12 mouse cellular contexts compared by ENCODE assay signal in the genomic region with DNA sequence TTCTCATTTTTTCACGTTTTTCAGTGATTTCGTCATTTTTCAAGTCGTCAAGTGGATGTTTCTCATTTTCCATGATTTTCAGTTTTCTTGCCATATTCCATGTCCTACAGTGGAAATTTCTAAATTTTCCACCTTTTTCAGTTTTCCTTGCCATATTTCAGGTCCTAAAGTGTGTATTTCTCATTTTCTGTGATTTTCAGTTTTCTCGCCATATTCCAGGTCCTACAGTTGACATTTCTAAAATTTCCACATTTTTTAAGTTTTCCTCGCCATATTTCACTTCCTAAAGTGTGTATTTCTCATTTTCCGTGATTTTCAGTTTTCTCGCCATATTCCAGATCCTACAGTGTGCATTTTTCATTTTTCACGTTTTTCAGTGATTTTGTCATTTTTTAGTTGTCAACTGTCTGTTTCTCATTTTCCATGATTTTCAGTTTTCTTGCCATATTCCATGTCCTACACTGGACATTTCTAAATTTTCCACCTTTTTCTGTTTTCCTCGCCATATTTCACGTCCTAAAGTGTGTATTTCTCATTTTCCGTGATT. TPM values are rescaled to one million over a fixed set of nuclear protein-coding genes. Genes with fewer than 3 reads are reported as not detected.
DNase-seq lines count a peak whose midpoint lies in the region; ATAC-seq and TF ChIP-seq lines count a peak whose summit lies in the region.
"Not testable (repeated sequence)": the region's sequence is repeated elsewhere in the genome, so short reads cannot be mapped to it uniquely, and the experiment has no call there.
"Had no signal": no experiment of that assay in that cellular context is flagged by ENCODE, and none has a peak within 500 bp of the region (broad histone marks: within the 10 kb centered on the region; RNA-seq: fewer than 3 reads in every experiment).

A gene (plus strand): TSS at position 408 of the 547 bp plus-strand sequence.

- H3K27me3 ChIP-seq in embryonic facial prominence, embryonic 12.5 days; forebrain, embryonic 15.5 days; intestine, embryonic 15.5 days (replicated peaks); limb, embryonic 14.5 days (ENCODE audit: control insufficient read depth, insufficient read depth, low read length); lung, embryonic 16.5 days (ENCODE audit: control insufficient read depth, insufficient read depth, low read depth, low read length); midbrain, postnatal 0 days (ENCODE audit: insufficient read depth, low read length); stomach, embryonic 16.5 days (ENCODE audit: control insufficient read depth, insufficient read depth, low read length): not testable (repeated sequence)

- not testable (repeated sequence) for H3K27ac ChIP-seq in embryonic facial prominence, embryonic 12.5 days; forebrain, embryonic 15.5 days (replicated peaks); intestine, embryonic 15.5 days; limb, embryonic 14.5 days (replicated peaks; ENCODE audit: low read depth, low read length); lung, embryonic 16.5 days (ENCODE audit: low read length); midbrain, postnatal 0 days (ENCODE audit: low read depth, low read length); stomach, embryonic 16.5 days (ENCODE audit: low read length)

- ATAC-seq in embryonic facial prominence, embryonic 12.5 days (ENCODE audit: insufficient number of reproducible peaks, insufficient read depth, low FRiP score, low TSS enrichment) = peak; percentile 62; the same call in 1 of the 2 replicates
- ATAC-seq in forebrain, embryonic 15.5 days (replicated peaks) = peak; percentile 65; the same call in 1 of the 2 replicates
- ATAC-seq in hematopoietic stem cell, adult 5-6 weeks (replicated peaks in 1 of 2; ENCODE audit: insufficient read depth in 1 of 2, low FRiP score in 2 of 2, low TSS enrichment in 1 of 2, low read depth in 1 of 2, poor library complexity in 2 of 2, severe bottlenecking in 2 of 2) = peak; percentile 37 to 39
- ATAC-seq in intestine, embryonic 15.5 days = peak; percentile 66
- ATAC-seq in limb, embryonic 14.5 days (ENCODE audit: low FRiP score, low read depth) = peak; percentile 54; the same call in 1 of the 2 replicates
- ATAC-seq in lung, embryonic 16.5 days (ENCODE audit: low read depth) = peak; percentile 51
- ATAC-seq in midbrain, postnatal 0 days (ENCODE audit: low FRiP score) = peak; percentile 73
- ATAC-seq in stomach, embryonic 16.5 days (ENCODE audit: insufficient read depth, low FRiP score) = peak; percentile 49

- TF ChIP-seq CTCF in midbrain, postnatal 0 days (IDR thresholded peaks at IDR 0.05) = not testable (repeated sequence)

- H3K4me2 ChIP-seq in embryonic facial prominence, embryonic 12.5 days (replicated peaks); forebrain, embryonic 15.5 days (replicated peaks); intestine, embryonic 15.5 days (replicated peaks); limb, embryonic 14.5 days (replicated peaks; ENCODE audit: low read depth, low read length, severe bottlenecking); lung, embryonic 16.5 days (ENCODE audit: low read depth, low read length); midbrain, postnatal 0 days (ENCODE audit: low read depth, low read length, poor library complexity, severe bottlenecking); stomach, embryonic 16.5 days (ENCODE audit: low read depth, low read length): not testable (repeated sequence)

- not testable (repeated sequence) for H3K36me3 ChIP-seq in embryonic facial prominence, embryonic 12.5 days; forebrain, embryonic 15.5 days; intestine, embryonic 15.5 days; limb, embryonic 14.5 days (ENCODE audit: control insufficient read depth, insufficient read depth, low read length); lung, embryonic 16.5 days (ENCODE audit: control insufficient read depth, insufficient read depth, low read length); midbrain, postnatal 0 days (ENCODE audit: insufficient read depth, low read length); stomach, embryonic 16.5 days (ENCODE audit: control insufficient read depth, insufficient read depth, low read length)

- H3K9me3 ChIP-seq in embryonic facial prominence, embryonic 12.5 days; forebrain, embryonic 15.5 days; intestine, embryonic 15.5 days; limb, embryonic 14.5 days (ENCODE audit: control insufficient read depth, low read length); lung, embryonic 16.5 days (ENCODE audit: control insufficient read depth, low read length); midbrain, postnatal 0 days (ENCODE audit: low read length); stomach, embryonic 16.5 days (replicated peaks; ENCODE audit: control insufficient read depth, low read length): not testable (repeated sequence)

- not testable (repeated sequence) for DNase-seq in limb, embryonic 14.5 days (ENCODE audit: low spot score); midbrain, postnatal 0 days (ENCODE audit: low spot score)

- not testable (repeated sequence) for TF ChIP-seq POLR2A in limb, embryonic 14.5 days (IDR thresholded peaks at IDR 0.05; ENCODE audit: borderline replicate concordance, extremely low read depth, insufficient read depth, insufficient read length)

- not testable (repeated sequence) for H3K4me3 ChIP-seq in embryonic facial prominence, embryonic 12.5 days; forebrain, embryonic 15.5 days; intestine, embryonic 15.5 days (replicated peaks); limb, embryonic 14.5 days (replicated peaks; ENCODE audit: low read length); lung, embryonic 16.5 days (ENCODE audit: low read length); midbrain, postnatal 0 days (ENCODE audit: low read depth, low read length); stomach, embryonic 16.5 days (replicated peaks; ENCODE audit: low read length)

- not testable (repeated sequence) for H3K4me1 ChIP-seq in embryonic facial prominence, embryonic 12.5 days; forebrain, embryonic 15.5 days; intestine, embryonic 15.5 days (replicated peaks); limb, embryonic 14.5 days (ENCODE audit: control insufficient read depth, insufficient read depth, low read length); lung, embryonic 16.5 days (replicated peaks; ENCODE audit: control insufficient read depth, insufficient read depth, low read length); midbrain, postnatal 0 days (ENCODE audit: insufficient read depth, low read length); stomach, embryonic 16.5 days (ENCODE audit: control insufficient read depth, insufficient read depth, low read length)

- no CpG with 5 or more reads among the region's 11 CpGs for WGBS in embryonic facial prominence, embryonic 12.5 days
- WGBS in forebrain, embryonic 15.5 days = 20% methylated on average over 1 of the region's 11 CpGs
- no CpG with 5 or more reads among the region's 11 CpGs for WGBS in intestine, embryonic 15.5 days
- no CpG with 5 or more reads among the region's 11 CpGs for WGBS in limb, embryonic 14.5 days
- no CpG with 5 or more reads among the region's 11 CpGs for WGBS in lung, embryonic 16.5 days
- no CpG with 5 or more reads among the region's 11 CpGs for WGBS in midbrain, postnatal 0 days
- no CpG with 5 or more reads among the region's 11 CpGs for WGBS in stomach, embryonic 16.5 days

- H3K9ac ChIP-seq in embryonic facial prominence, embryonic 12.5 days; forebrain, embryonic 15.5 days (replicated peaks); intestine, embryonic 15.5 days; limb, embryonic 14.5 days (ENCODE audit: low read depth, low read length, severe bottlenecking); lung, embryonic 16.5 days (ENCODE audit: low read length); midbrain, postnatal 0 days (replicated peaks; ENCODE audit: low read length, poor library complexity, severe bottlenecking); stomach, embryonic 16.5 days (ENCODE audit: low read length): not testable (repeated sequence)

RNA-seq across cellular contexts. Expression of the gene that starts here (rescaled TPM):
- polyA plus RNA-seq in embryonic facial prominence, embryonic 12.5 days (2016; fragmentation: Nextera tagmentation; extraction: Ambion mirVana) = not detected in 2 replicates
- polyA plus RNA-seq in forebrain, embryonic 15.5 days (2015; fragmentation: Nextera tagmentation; extraction: Ambion mirVana) = not detected in 2 replicates
- total RNA-seq in hematopoietic stem cell, adult 5-6 weeks (2017) = 1.8 TPM in 1 of 2 replicates, not detected in the other
- not detected in 2 replicates for polyA plus RNA-seq in intestine, embryonic 15.5 days (2015; fragmentation: Nextera tagmentation; extraction: Ambion mirVana)
- polyA plus RNA-seq in limb, embryonic 14.5 days (2012; rRNA removed) = not detected in 2 replicates
- polyA plus RNA-seq in limb, embryonic 14.5 days (2014; fragmentation: Nextera tagmentation; extraction: Ambion mirVana) = 0.35 TPM in 1 of 2 replicates, not detected in the other
- polyA plus RNA-seq in lung, embryonic 16.5 days (2015; fragmentation: Nextera tagmentation; extraction: Ambion mirVana) = not detected in 2 replicates
- total RNA-seq in midbrain, postnatal 0 days (2014; rRNA removed) = not detected in 2 replicates
- not detected in 2 replicates for polyA plus RNA-seq in midbrain, postnatal 0 days (2015; fragmentation: Nextera tagmentation; extraction: Ambion mirVana)
- not detected in 2 replicates for polyA plus RNA-seq in stomach, embryonic 16.5 days (2015; fragmentation: Nextera tagmentation; extraction: Ambion mirVana)
- total RNA-seq: gastrocnemius, postnatal 36 days; heart, postnatal 14 days; liver, adult 2 months had no signal
- polyA plus RNA-seq: liver, adult 2 months; small intestine, adult 2 months had no signal

Comparison
In these comparisons a context has a peak if more than half of its experiments do, and no peak if none do; other contexts are left out.
1. Peak in ATAC-seq in embryonic facial prominence, embryonic 12.5 days; RNA of the gene not detected or under 1 TPM.
2. Peak in ATAC-seq in forebrain, embryonic 15.5 days; RNA of the gene not detected or under 1 TPM.
3. Peak in ATAC-seq in intestine, embryonic 15.5 days; RNA of the gene not detected or under 1 TPM.
4. Peak in ATAC-seq in limb, embryonic 14.5 days; RNA of the gene not detected or under 1 TPM.
5. Peak in ATAC-seq in lung, embryonic 16.5 days; RNA of the gene not detected or under 1 TPM.
6. Peak in ATAC-seq in midbrain, postnatal 0 days; RNA of the gene not detected or under 1 TPM.
7. Peak in ATAC-seq in stomach, embryonic 16.5 days; RNA of the gene not detected or under 1 TPM.